Mouse (Mus musculus) intestine, embryonic 14.5 days (tissue): Measurements from ENCODE around the gene Myo16. TPM values are rescaled to one million over a fixed set of nuclear protein-coding genes. Genes with fewer than 3 reads are reported as not detected.

Experiments
- ATAC-seq: fragments of 200-750 bp; cut with Nextera tagmentation; replicated peaks from 2 replicates; pipeline ENCODE4 v1.8.0; 2017; ENCODE audit warnings: low read depth, moderate number of reproducible peaks, moderate TSS enrichment, moderate library complexity; ENCODE audit not compliant: low FRiP score, low TSS enrichment
- DNase-seq: peaks from one replicate; pipeline ENCODE4 v3.0.0-alpha.2; 2018; ENCODE audit warnings: low spot score
- H3K27ac ChIP-seq: fragments of 300-500 bp; sonication (generic); 2 replicates; pipeline ENCODE4 v1.5.1; 2014; ENCODE audit warnings: low read depth, mild to moderate bottlenecking, control low read depth
- H3K27me3 ChIP-seq: fragments of 300-500 bp; sonication (generic); replicated peaks from 2 replicates; pipeline ENCODE4 v1.6.1; 2014; ENCODE audit warnings: low read length, control low read depth; ENCODE audit not compliant: control insufficient read depth, insufficient read depth
- H3K36me3 ChIP-seq: fragments of 300-500 bp; sonication (generic); 2 replicates; pipeline ENCODE4 v1.6.1; 2014; ENCODE audit warnings: low read length, control low read depth; ENCODE audit not compliant: control insufficient read depth, insufficient read depth
- H3K4me1 ChIP-seq: fragments of 300-500 bp; sonication (generic); replicated peaks from 2 replicates; pipeline ENCODE4 v1.6.1; 2014; ENCODE audit warnings: low read length, control low read depth, mixed read lengths; ENCODE audit not compliant: control insufficient read depth, insufficient read depth
- H3K4me2 ChIP-seq: fragments of 300-500 bp; sonication (generic); 2 replicates; pipeline ENCODE4 v1.6.1; 2014; ENCODE audit warnings: low read length
- H3K4me3 ChIP-seq: fragments of 300-500 bp; sonication (generic); 2 replicates; pipeline ENCODE4 v1.5.1; 2014; ENCODE audit warnings: low read depth, low read length, control low read depth, mixed read lengths
- H3K9ac ChIP-seq: fragments of 300-500 bp; sonication (generic); 2 replicates; pipeline ENCODE4 v1.6.1; 2014; ENCODE audit warnings: mild to moderate bottlenecking, low read length
- H3K9me3 ChIP-seq: fragments of 300-500 bp; sonication (generic); 2 replicates; pipeline ENCODE4 v1.6.1; 2016; ENCODE audit warnings: low read length, control low read depth; ENCODE audit not compliant: control insufficient read depth
- WGBS: fragments of 180-500 bp; shearing (Covaris S2); extraction: QIAGEN DNeasy Blood & Tissue Kit; methylation state at CpG from one replicate; pipeline ENCODE4 v1.1.7; 2014; 5-methylcytosine and 5-hydroxymethylcytosine counted together
- polyA plus RNA-seq: library from polyadenylated mRNA; unstranded; fragments of >200 nt; fragmentation: Nextera tagmentation; extraction: Ambion mirVana; gene quantifications from 2 replicates; pipeline ENCODE4 v1.2.1, GENCODE M21; 2014

The Myo16 gene
- polyA plus RNA-seq, 1 experiment from 2014 or later, result 0.26 TPM

- ATAC-seq (no peak), DNase-seq (no peak)
- no peak overlapping the region for H3K9ac ChIP-seq
- no peaks in the 10 kb centered on the region for H3K36me3 ChIP-seq
- 65% methylated on average over 9 of the region's 9 CpGs for whole genome bisulfite sequencing
- H3K4me3 ChIP-seq, result no peak overlapping the region
- H3K4me2 ChIP-seq, result no peak overlapping the region
- no peaks in the 10 kb centered on the region for H3K9me3 ChIP-seq
- H3K27ac ChIP-seq, result no peak overlapping the region
- H3K27me3 ChIP-seq, result no peaks in the 10 kb centered on the region
- H3K4me1 ChIP-seq, result no peaks in the 10 kb centered on the region
Measured at GRCm38 (mm10) chr8:10173033-10173747, 19.5 kb downstream of the Myo16 start.

GRCm38 (mm10) chr8:10174201-10174840 lies 20.6 kb downstream of the Myo16 start:
- H3K27me3 ChIP-seq, result no peaks in the 10 kb centered on the region
- ATAC-seq, result no peak
- H3K36me3 ChIP-seq, result no peaks in the 10 kb centered on the region
- no peak for DNase-seq
- H3K9me3 ChIP-seq, result no peaks in the 10 kb centered on the region
- WGBS, result 48% methylated on average over 5 of the region's 5 CpGs
- H3K4me2 ChIP-seq, result no peak overlapping the region
- no peak overlapping the region for H3K27ac ChIP-seq
- no peaks in the 10 kb centered on the region for H3K4me1 ChIP-seq
- no peak overlapping the region for H3K9ac ChIP-seq
- H3K4me3 ChIP-seq, result no peak overlapping the region

GRCm38 (mm10) chr8:10174841-10175680 lies 21.4 kb downstream of the Myo16 start:
- DNase-seq (no peak), ATAC-seq (no peak)
- Histone ChIP-seq H3K4me3 (no peak overlapping the region), H3K27ac (no peak overlapping the region), H3K27me3 (no peaks in the 10 kb centered on the region), H3K4me1 (no peaks in the 10 kb centered on the region), H3K4me2 (no peak overlapping the region), H3K9ac (no peak overlapping the region), H3K36me3 (no peaks in the 10 kb centered on the region), H3K9me3 (no peaks in the 10 kb centered on the region)
- WGBS, result 85% methylated on average over 7 of the region's 7 CpGs

- H3K4me3 ChIP-seq, result no peak overlapping the region
- H3K27me3 ChIP-seq, result no peaks in the 10 kb centered on the region
- DNase-seq (no peak), ATAC-seq (no peak)
- no peaks in the 10 kb centered on the region for H3K36me3 ChIP-seq
- H3K9me3 ChIP-seq, result no peaks in the 10 kb centered on the region
- no peak overlapping the region for H3K27ac ChIP-seq
- no peak overlapping the region for H3K9ac ChIP-seq
- no peaks in the 10 kb centered on the region for H3K4me1 ChIP-seq
- H3K4me2 ChIP-seq, result no peak overlapping the region
- 88% methylated on average over 4 of the region's 4 CpGs for WGBS
Measured at GRCm38 (mm10) chr8:10175976-10176375, 22.3 kb downstream of the Myo16 start.

DNA sequence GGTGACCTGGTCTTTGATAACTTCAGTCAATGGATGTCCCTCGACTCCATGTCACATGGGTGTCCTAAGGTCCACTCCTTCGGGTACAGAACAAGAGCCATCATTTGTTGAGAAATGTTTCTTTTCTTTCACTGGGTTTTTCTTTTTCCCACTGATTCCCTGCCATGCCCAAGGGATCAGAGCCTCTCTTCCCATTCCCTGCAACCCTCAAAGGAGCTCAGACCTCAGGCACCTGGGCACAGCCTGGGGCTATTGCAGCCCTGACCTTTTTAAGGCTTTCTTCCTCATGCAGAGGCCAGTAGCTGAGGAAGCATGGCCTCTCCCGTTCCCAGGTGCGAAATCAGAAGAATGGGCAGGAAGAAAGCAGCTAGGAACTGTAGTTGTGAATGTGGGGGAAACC lies 23.4 kb downstream of the Myo16 start:
- WGBS, result 70% methylated on average over 4 of the region's 4 CpGs
- Histone ChIP-seq H3K27me3 (no peaks in the 10 kb centered on the region), H3K36me3 (no peaks in the 10 kb centered on the region), H3K9ac (no peak overlapping the region), H3K4me2 (no peak overlapping the region), H3K4me3 (no peak overlapping the region), H3K9me3 (no peaks in the 10 kb centered on the region), H3K27ac (no peak overlapping the region), H3K4me1 (no peaks in the 10 kb centered on the region)
- ATAC-seq, result no peak
- DNase-seq, result no peak

DNA sequence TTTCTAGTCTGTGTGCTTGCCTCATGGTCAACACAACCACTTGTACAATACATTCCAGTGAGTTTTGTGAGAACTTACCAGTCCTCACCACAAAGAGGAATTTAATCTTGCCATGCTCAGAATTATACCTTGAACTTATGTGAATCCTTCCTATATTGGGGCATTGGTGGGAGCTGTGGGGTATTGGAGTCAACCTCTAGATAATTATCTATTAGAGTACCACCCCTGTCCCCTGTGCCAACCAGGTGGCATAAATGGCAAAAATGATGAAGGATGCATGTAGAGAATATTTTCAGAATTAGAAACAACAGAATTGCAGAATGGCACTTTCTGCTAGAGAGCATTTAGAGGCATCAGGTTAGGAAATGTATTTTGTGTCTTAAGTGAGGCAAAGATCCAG lies 25.3 kb downstream of the Myo16 start:
- Histone ChIP-seq H3K4me2 (no peak overlapping the region), H3K27me3 (no peaks in the 10 kb centered on the region), H3K36me3 (no peaks in the 10 kb centered on the region), H3K4me1 (no peaks in the 10 kb centered on the region), H3K27ac (no peak overlapping the region), H3K9me3 (no peaks in the 10 kb centered on the region), H3K4me3 (no peak overlapping the region), H3K9ac (no peak overlapping the region)
- ATAC-seq (no peak), DNase-seq (no peak)

DNA sequence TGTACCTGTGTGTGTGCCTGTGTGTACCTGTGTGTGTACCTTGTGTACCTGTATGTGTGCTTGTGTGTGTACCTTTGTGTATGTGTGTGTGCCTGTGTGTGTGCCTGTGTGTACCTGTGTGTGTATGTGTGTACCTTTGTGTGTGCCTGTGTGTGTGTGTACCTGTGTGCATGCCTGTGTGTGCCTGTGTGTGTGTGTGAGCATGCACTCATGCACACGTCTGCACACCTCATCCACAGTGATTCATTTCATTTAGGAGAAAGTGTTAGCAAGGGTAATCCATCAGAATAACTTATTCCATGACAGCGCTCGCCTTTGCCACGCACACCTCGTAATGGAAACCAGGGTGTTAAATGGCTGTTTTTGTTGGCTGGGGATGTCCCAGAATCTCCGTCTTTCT lies 36.9 kb downstream of the Myo16 start:
- Histone ChIP-seq H3K27ac (no peak overlapping the region), H3K27me3 (no peaks in the 10 kb centered on the region), H3K9ac (no peak overlapping the region), H3K36me3 (no peaks in the 10 kb centered on the region), H3K4me2 (no peak overlapping the region), H3K4me1 (no peaks in the 10 kb centered on the region), H3K9me3 (no peaks in the 10 kb centered on the region), H3K4me3 (no peak overlapping the region)
- DNase-seq (no peak), ATAC-seq (no peak)
- 80% methylated on average over 6 of the region's 6 CpGs for WGBS

GRCm38 (mm10) chr8:10198164-10198563 lies 44.5 kb downstream of the Myo16 start:
- Histone ChIP-seq H3K27ac (no peak overlapping the region), H3K36me3 (no peaks in the 10 kb centered on the region), H3K4me3 (no peak overlapping the region), H3K9ac (no peak overlapping the region), H3K9me3 (no peaks in the 10 kb centered on the region), H3K27me3 (no peaks in the 10 kb centered on the region), H3K4me1 (no peaks in the 10 kb centered on the region), H3K4me2 (no peak overlapping the region)
- no peak for ATAC-seq
- DNase-seq, result no peak
- WGBS, result 70% methylated on average over 7 of the region's 7 CpGs
